Mouse (Mus musculus) hindbrain, embryonic 16.5 days (tissue): ENCODE results near the gene Nol12. TPM values are rescaled to one million over a fixed set of nuclear protein-coding genes. Genes with fewer than 3 reads are reported as not detected.

Experiments used
- ATAC-seq: fragments of 200-750 bp; cut with Nextera tagmentation; 2 replicates; pipeline ENCODE4 v1.8.0; 2017; ENCODE audit warnings: moderate TSS enrichment, moderate library complexity
- H3K27ac ChIP-seq: fragments of 300-500 bp; sonication (generic); 2 replicates; pipeline ENCODE4 v1.5.1; 2014; ENCODE audit warnings: low read depth, mild to moderate bottlenecking, control low read depth, low read length, moderate library complexity
- H3K27me3 ChIP-seq: fragments of 300-500 bp; sonication (generic); replicated peaks from 2 replicates; pipeline ENCODE4 v1.6.1; 2014; ENCODE audit warnings: low read length; ENCODE audit not compliant: control insufficient read depth, insufficient read depth
- H3K36me3 ChIP-seq: fragments of 300-500 bp; sonication (generic); 2 replicates; pipeline ENCODE4 v1.6.1; 2014; ENCODE audit warnings: mild to moderate bottlenecking, low read length, moderate library complexity, mixed read lengths; ENCODE audit not compliant: control insufficient read depth, insufficient read depth
- H3K4me1 ChIP-seq: fragments of 300-500 bp; sonication (generic); 2 replicates; pipeline ENCODE4 v1.6.1; 2014; ENCODE audit warnings: low read depth, low read length; ENCODE audit not compliant: control insufficient read depth, insufficient read depth
- H3K4me2 ChIP-seq: fragments of 300-500 bp; sonication (generic); 2 replicates; pipeline ENCODE4 v1.6.1; 2014; ENCODE audit warnings: mild to moderate bottlenecking, low read length, control low read depth, moderate library complexity
- H3K4me3 ChIP-seq: fragments of 300-500 bp; sonication (generic); 2 replicates; pipeline ENCODE4 v1.5.1; 2014; ENCODE audit warnings: mild to moderate bottlenecking, low read length, control low read depth, moderate library complexity
- H3K9ac ChIP-seq: fragments of 300-500 bp; sonication (generic); 2 replicates; pipeline ENCODE4 v1.6.1; 2014; ENCODE audit warnings: low read depth, mild to moderate bottlenecking, control low read depth, low read length, moderate library complexity
- H3K9me3 ChIP-seq: fragments of 300-500 bp; sonication (generic); 2 replicates; pipeline ENCODE4 v1.6.1; 2014; ENCODE audit warnings: mild to moderate bottlenecking, low read length, moderate library complexity; ENCODE audit not compliant: control insufficient read depth
- WGBS: fragments of 180-500 bp; shearing (Covaris S2); extraction: QIAGEN DNeasy Blood & Tissue Kit; methylation state at CpG from one replicate; pipeline ENCODE4 v1.1.7; 2014; 5-methylcytosine and 5-hydroxymethylcytosine counted together
- polyA plus RNA-seq: library from polyadenylated mRNA; unstranded; fragments of >200 nt; fragmentation: Nextera tagmentation; extraction: Ambion mirVana; gene quantifications from 2 replicates; pipeline ENCODE4 v1.2.1, GENCODE M21; 2015

The Nol12 gene
- polyA plus RNA-seq, 1 experiment from 2014 or later, result 63.6 TPM

DNA sequence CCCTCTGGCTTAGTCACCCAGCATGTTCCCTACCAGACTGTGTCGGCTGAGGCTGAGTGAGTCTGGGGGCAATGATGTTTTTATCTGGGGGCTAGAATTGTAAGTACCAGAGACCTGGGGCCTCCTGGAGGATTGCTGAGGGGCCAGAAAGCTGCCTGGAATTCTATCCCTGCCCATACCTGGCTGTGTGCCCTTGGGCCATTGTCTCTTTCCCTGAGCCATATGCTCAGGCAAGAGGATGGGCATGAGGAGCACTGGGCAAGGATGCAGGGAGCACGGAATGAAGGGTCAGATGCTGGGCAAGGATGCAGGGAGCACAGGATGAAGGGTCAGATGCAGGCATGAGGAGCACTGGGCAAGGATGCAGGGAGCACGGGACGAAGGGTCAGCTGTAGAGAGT is 45.4 kb downstream of the Nol12 start:
- Histone ChIP-seq H3K4me3 (no peak overlapping the region), H3K27me3 (0 out of 2 replicates have a peak, but pooled peaks cover 2% of the 10 kb centered on the region), H3K9ac (no peak overlapping the region), H3K4me2 (no peak overlapping the region), H3K9me3 (no peaks in the 10 kb centered on the region), H3K36me3 (no peaks in the 10 kb centered on the region), H3K27ac (no peak overlapping the region), H3K4me1 (peaks cover 9% of the 10 kb centered on the region)
- no peak for ATAC-seq
- 84% methylated on average over 4 of the region's 4 CpGs for WGBS

DNA sequence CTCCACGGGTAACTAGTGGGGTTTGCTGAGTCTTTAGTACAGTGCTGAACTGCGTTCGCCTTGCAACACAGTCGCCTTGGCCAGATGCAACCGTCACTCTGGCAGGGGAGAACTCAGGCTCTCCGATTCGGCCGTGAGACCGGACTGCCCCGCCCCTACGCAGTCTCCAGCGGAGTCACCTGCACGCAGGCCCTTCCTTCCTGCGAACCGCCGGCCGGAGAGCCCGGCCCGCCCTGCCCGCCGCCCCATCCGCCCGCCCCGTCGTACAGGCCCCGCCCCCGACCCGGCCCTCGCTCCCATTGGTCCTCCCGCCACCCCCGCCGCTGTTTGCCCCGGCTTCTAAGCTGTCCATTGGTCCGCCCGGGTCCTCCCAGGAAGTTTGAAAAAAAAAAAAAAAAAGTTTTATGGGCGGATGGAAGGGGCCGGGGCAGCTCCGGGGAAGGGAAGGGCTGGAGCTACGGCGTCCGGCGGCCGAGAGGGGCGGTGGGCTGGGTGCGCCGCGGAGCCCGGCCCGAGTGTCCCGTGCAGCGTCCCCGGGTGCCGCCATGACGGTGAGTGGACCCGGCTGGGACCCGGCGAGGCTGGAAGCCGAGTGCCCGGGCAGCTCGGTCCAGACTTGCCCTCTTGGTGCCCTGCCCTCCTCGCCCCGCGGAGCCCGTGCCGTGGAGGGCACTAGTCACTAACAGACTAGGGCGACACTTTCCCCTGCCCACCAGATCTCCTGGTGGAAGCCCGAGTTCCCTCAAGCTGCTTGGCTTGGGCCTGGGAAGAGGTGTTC is 48.1 kb downstream of the Nol12 start:
- Histone ChIP-seq H3K9ac (peak overlapping the region; percentile 70), H3K36me3 (no peaks in the 10 kb centered on the region), H3K4me1 (peaks cover 15% of the 10 kb centered on the region), H3K4me2 (peak overlapping the region; percentile 73), H3K4me3 (peak overlapping the region; percentile 59), H3K27me3 (0 out of 2 replicates have a peak, but pooled peaks cover 2% of the 10 kb centered on the region), H3K9me3 (no peaks in the 10 kb centered on the region), H3K27ac (peak overlapping the region; percentile 73)
- ATAC-seq, result peak; percentile 89
- under 1% methylated on average over 59 of the region's 67 CpGs for whole genome bisulfite sequencing

DNA sequence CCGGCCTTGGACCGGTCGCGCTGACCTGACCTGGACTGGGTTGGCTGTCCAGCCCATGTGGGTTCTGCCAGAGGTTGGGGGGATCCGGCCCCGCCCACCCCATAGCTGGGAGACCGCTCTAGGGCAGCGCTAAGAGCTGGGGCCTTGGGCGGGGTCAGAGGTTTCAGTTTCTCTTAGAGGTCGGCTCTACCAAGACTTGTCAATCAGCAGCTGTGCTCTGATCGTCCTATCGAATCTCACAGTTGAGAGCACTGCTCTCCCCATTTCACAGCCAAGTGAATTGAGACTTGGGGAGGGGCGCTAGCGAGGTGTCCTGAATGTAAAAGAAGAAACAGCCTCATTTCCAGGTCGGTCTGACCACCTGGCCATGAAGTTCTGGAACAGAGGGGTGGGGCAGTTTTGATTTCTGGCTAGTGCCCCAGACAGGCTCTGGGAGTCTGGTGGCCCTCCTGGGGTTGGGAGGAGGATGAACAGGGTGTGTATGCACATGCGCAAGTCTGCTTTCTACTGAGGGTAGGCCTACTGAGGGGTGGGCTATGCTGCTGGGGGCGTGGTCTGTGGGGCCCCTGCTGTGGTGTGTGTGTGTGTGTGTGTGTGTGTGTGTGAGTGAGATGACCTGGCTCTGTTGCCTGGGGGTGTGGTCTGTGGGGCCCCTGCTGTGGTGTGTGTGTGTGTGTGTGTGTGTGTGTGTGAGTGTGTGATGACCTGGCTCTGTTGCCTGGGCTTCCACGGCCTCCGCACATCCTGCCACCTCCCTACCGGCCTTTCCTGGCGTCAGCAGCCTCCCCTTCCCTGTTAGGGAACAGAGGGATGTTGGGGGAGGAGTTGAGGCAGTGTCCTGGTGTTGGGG is 48.9 kb downstream of the Nol12 start:
- Histone ChIP-seq H3K4me2 (peak overlapping the region; percentile 73), H3K27ac (peak overlapping the region; percentile 73), H3K36me3 (no peaks in the 10 kb centered on the region), H3K27me3 (0 out of 2 replicates have a peak, but pooled peaks cover 2% of the 10 kb centered on the region), H3K4me1 (peaks cover 21% of the 10 kb centered on the region), H3K9ac (peak overlapping the region; percentile 70), H3K9me3 (no peaks in the 10 kb centered on the region), H3K4me3 (peak overlapping the region; percentile 59)
- WGBS, result 2% methylated on average over 21 of the region's 21 CpGs
- ATAC-seq, result no peak

DNA sequence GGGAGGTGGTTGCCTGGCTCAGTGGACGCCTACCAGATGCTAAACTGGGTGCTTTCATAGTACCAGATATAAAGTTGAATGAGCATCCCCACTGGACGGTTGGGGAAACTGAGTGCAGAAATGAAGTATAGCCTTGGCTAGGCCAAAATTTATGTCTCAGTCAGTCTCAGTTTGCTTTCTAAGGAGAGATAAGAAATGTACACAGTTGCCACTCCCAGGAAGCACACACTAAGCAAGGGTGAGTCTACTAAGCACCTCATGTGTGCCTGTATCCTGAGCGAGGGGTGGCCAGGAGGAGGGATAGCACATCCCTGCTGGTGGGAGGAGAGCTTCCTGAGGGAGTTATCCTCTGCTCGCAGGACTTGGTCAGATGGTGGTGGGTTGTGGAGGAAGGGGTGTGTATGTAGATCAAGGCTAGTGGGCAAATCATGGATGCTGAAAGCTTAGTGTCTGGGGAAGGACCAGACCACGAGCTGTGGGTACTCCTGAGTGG is 49.6 kb downstream of the Nol12 start:
- Histone ChIP-seq H3K27ac (no peak overlapping the region), H3K9me3 (no peaks in the 10 kb centered on the region), H3K4me3 (no peak overlapping the region), H3K4me1 (peaks cover 21% of the 10 kb centered on the region), H3K36me3 (no peaks in the 10 kb centered on the region), H3K4me2 (no peak overlapping the region), H3K27me3 (0 out of 2 replicates have a peak, but pooled peaks cover 2% of the 10 kb centered on the region), H3K9ac (no peak overlapping the region)
- no peak for ATAC-seq
- 45% methylated on average over 5 of the region's 5 CpGs for WGBS

DNA sequence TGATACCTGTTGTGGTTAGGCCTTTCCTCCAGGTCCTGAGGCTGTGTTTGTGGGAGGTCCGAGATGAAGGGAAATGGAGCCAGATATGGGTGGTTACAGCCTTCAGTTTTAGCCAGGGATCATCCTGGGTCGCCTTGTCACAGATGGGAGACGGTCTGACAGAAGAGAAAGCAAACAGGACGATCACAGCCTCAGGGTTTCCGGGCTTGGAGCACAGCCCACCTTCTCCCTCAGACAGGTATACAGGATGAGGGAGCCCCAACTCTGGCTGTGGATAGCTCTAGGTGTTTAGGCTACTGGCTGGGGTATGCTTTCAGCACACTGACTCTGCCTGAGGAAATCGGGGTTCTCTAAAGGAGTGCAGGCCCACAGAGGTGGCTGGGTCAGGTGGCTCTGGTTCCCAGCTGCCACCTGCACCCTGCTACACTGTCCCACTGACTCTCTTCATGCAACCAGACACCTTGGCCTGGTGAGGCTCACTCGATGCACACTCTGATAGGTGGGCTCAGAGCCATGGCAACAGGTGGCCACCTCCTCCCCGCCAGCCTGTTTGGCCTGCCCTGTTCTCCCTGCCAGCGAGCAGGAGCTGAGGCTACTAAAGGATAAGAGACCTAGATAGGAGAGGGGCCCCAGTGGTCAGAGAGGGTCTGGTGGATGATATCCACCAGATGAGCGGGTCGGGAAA is 51.9 kb downstream of the Nol12 start:
- H3K27ac ChIP-seq, result no peak overlapping the region
- no peak overlapping the region for H3K4me3 ChIP-seq
- H3K27me3 ChIP-seq, result 0 out of 2 replicates have a peak, but pooled peaks cover 2% of the 10 kb centered on the region
- no peak for ATAC-seq
- no peak overlapping the region for H3K9ac ChIP-seq
- H3K36me3 ChIP-seq, result peaks cover 14% of the 10 kb centered on the region
- no peak overlapping the region for H3K4me2 ChIP-seq
- H3K9me3 ChIP-seq, result no peaks in the 10 kb centered on the region
- H3K4me1 ChIP-seq, result peaks cover 21% of the 10 kb centered on the region
- 75% methylated on average over 11 of the region's 11 CpGs for WGBS

DNA sequence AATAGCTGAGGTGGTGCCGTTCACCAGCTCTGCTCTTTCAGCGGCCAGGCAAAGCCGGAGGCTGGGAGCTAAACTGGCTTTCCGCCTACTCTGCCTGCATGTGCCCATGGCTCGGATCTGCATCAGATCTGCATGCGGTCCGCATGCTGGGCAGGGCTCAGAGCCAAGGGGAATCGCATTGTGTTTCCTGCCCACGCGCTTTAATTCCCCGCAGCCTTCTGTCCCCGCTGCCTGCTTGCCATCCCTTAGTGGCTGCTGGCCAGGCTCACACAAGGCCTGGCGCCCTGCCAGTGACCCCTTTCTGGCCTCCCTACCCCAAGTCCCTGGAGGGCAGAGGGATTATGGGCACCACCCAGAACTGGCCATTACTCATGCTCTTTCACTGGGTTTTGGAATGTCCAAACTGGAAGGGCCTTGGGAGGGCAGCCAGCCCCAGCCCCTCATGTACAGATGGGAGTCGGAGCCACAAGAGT is 53.8 kb downstream of the Nol12 start:
- peaks cover 11% of the 10 kb centered on the region for H3K4me1 ChIP-seq
- ATAC-seq, result peak; percentile 86
- no peak overlapping the region for H3K4me3 ChIP-seq
- no peak overlapping the region for H3K9ac ChIP-seq
- H3K4me2 ChIP-seq, result no peak overlapping the region
- no peaks in the 10 kb centered on the region for H3K9me3 ChIP-seq
- no peak overlapping the region; the same call in 1 of the 2 replicates for H3K27ac ChIP-seq
- 30% methylated on average over 14 of the region's 14 CpGs for WGBS
- H3K36me3 ChIP-seq, result peaks cover 30% of the 10 kb centered on the region
- no peaks in the 10 kb centered on the region for H3K27me3 ChIP-seq

DNA sequence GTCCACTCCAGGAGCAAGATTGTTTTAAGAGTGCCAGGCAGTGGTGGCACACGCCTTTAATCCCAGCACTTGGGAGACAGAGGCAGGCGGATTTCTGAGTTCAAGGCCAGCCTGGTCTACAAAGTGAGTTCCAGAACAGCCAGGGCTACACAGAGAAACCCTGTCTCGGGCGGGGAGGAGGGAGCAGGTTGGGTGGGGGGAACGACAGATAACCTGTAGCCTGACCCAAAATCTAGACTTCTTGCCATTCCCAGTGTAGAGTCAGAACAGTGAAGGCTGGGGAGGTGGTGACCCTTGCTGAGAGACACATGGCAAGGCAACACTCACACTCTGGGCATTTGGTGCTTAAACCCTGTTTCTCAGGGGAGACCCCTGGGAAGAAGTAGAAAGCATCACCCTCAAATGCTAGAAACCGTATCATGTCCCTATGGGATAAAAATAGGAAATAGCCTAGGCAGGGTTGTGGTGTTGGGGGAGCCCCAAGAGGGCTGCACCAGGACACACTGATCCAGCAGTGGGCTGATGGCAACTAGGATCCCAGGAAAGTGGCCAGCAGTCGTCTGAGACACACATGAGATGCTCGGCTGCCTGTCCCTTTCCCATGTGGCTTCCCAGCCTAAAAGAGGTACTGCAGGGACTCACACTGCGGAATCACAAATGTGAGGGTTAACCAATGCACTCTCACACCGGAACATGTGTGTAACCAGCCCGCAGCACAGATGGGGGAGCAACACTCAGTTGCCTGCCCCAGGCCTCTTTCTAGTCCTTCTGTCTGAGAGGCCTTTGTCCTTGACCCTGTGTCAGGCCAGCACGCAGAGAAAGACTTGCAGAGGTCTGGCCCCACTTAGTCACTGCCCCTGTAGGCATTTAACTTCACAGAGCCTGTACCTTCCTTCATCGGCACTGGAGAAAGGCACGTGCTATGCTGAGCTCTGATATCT is 54.7 kb downstream of the Nol12 start:
- Histone ChIP-seq H3K4me3 (no peak overlapping the region), H3K27ac (no peak overlapping the region), H3K9me3 (no peaks in the 10 kb centered on the region), H3K9ac (no peak overlapping the region), H3K4me2 (no peak overlapping the region), H3K27me3 (no peaks in the 10 kb centered on the region), H3K36me3 (peaks cover 36% of the 10 kb centered on the region), H3K4me1 (peaks cover 11% of the 10 kb centered on the region)
- 89% methylated on average over 14 of the region's 14 CpGs for WGBS
- no peak for ATAC-seq

DNA sequence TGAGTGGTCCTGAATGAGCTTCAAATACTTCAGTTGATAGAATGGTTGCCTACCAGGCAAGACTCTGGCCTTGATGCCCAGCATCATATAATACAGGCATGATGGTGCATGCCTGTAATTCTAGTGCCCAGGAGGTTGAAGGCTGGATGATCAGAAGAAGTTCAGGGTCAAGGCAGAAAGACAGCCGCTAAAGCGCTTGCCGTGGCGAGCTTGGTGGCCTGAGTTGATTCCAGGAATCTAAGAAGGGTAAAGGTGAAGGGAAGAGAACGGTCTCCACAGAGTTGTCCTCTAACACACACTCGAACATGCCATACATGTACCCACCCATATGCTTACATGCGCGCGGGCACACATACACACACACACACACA is 55.3 kb downstream of the Nol12 start:
- peaks cover 38% of the 10 kb centered on the region for H3K36me3 ChIP-seq
- H3K9me3 ChIP-seq, result no peaks in the 10 kb centered on the region
- H3K4me1 ChIP-seq, result peaks cover 11% of the 10 kb centered on the region
- H3K4me3 ChIP-seq, result no peak overlapping the region
- no peak overlapping the region for H3K4me2 ChIP-seq
- no peak overlapping the region for H3K9ac ChIP-seq
- 94% methylated on average over 9 of the region's 9 CpGs for WGBS
- no peak overlapping the region for H3K27ac ChIP-seq
- no peak for ATAC-seq
- H3K27me3 ChIP-seq, result no peaks in the 10 kb centered on the region
